Mouse (Mus musculus) neural tube, embryonic 11.5 days (tissue): ENCODE measurements around the gene Nop2. TPM values are rescaled to one million over a fixed set of nuclear protein-coding genes. Genes with fewer than 3 reads are reported as not detected.

Experiments
- ATAC-seq: fragments of 200-750 bp; cut with Nextera tagmentation; 2 replicates; pipeline ENCODE4 v1.8.0; 2017; ENCODE audit warnings: moderate number of reproducible peaks, mild to moderate bottlenecking, moderate TSS enrichment, moderate library complexity; ENCODE audit not compliant: insufficient read depth, low FRiP score, low TSS enrichment
- DNase-seq: peaks from one replicate; pipeline ENCODE4 v3.0.0-alpha.2; 2015; ENCODE audit warnings: low spot score
- H3K27ac ChIP-seq: fragments of 300-500 bp; sonication (generic); 2 replicates; pipeline ENCODE4 v1.5.1; 2014; ENCODE audit warnings: low read depth, mild to moderate bottlenecking, low read length
- H3K27me3 ChIP-seq: fragments of 300-500 bp; sonication (generic); 2 replicates; pipeline ENCODE4 v1.6.1; 2014; ENCODE audit warnings: mild to moderate bottlenecking, low read length, mixed read lengths; ENCODE audit not compliant: control insufficient read depth, insufficient read depth
- H3K36me3 ChIP-seq: fragments of 300-500 bp; sonication (generic); 2 replicates; pipeline ENCODE4 v1.6.1; 2014; ENCODE audit warnings: mild to moderate bottlenecking, low read length, moderate library complexity, mixed read lengths; ENCODE audit not compliant: control insufficient read depth, insufficient read depth
- H3K4me1 ChIP-seq: fragments of 300-500 bp; sonication (generic); 2 replicates; pipeline ENCODE4 v1.6.1; 2014; ENCODE audit warnings: low read length, mixed read lengths; ENCODE audit not compliant: control insufficient read depth, insufficient read depth
- H3K4me2 ChIP-seq: fragments of 300-500 bp; sonication (generic); 2 replicates; pipeline ENCODE4 v1.6.1; 2014; ENCODE audit warnings: low read depth, mild to moderate bottlenecking, moderate library complexity
- H3K4me3 ChIP-seq: fragments of 300-500 bp; sonication (generic); 2 replicates; pipeline ENCODE4 v1.5.1; 2014; ENCODE audit warnings: low read depth, low read length
- H3K9ac ChIP-seq: fragments of 300-500 bp; sonication (generic); 2 replicates; pipeline ENCODE4 v1.6.1; 2014; ENCODE audit warnings: mild to moderate bottlenecking, low read length
- H3K9me3 ChIP-seq: fragments of 300-500 bp; sonication (generic); 2 replicates; pipeline ENCODE4 v1.6.1; 2016; ENCODE audit warnings: low read length; ENCODE audit not compliant: control insufficient read depth
- WGBS: fragments of 180-500 bp; shearing (Covaris S2); extraction: QIAGEN DNeasy Blood & Tissue Kit; methylation state at CpG from one replicate; pipeline ENCODE4 v1.1.7; 2014; 5-methylcytosine and 5-hydroxymethylcytosine counted together
- polyA plus RNA-seq: library from polyadenylated mRNA; unstranded; fragments of >200 nt; fragmentation: Nextera tagmentation; extraction: Ambion mirVana; gene quantifications from 2 replicates; pipeline ENCODE4 v1.2.1, GENCODE M21; 2014

Nop2 gene
- 62.7 and 63.4 TPM in 2 replicates for polyA plus RNA-seq

DNA sequence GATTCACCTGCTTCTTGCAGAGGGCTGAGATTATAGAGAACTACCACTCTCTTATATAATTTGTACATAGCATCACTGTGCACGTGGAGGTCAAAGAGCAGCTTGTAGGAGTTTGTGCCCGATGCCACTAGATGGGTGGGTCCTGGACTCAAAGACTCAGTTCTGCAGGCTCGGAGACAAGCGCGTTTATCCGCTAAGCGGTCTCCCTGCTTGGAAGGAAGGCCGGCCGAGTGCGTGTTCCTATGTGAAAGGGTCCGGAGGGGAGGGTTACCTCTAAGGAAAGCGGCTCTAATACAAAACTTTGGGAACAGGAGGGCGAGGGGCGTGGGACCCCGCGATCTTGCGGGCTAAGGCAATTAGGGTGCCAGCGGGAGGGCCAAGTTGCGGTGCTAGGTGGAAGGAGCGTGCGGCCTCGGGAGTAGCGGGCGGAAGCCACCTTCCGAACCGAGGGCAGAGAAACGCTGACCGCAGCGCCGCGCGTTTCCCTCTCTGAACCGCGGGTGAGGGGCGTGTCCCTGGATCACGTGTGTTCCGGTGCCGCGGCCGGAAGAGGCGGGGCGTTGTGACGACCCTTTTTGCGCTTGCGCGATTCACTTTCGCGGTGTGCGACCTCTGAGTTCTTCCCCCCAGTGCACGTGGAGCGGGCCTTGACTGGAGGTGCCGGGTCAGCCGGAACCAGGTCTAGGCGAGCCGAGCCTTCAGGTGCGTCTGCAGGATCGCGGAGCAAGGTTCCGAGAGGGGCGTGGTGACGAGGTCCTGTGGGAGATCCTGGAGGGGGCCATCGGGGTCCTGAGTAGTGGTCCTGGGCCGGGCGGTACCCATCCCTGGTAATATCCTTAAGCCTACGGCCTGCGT, at the start of gene Nop2:
TSS of gene Nop2 (plus strand) at position 608 of the 855 bp plus-strand sequence.
- Histone ChIP-seq H3K4me1 (peaks cover 7% of the 10 kb centered on the region), H3K9me3 (no peaks in the 10 kb centered on the region), H3K4me2 (peak within 1 kb of the TSS; percentile 84), H3K27me3 (no peaks in the 10 kb centered on the region), H3K4me3 (peak within 1 kb of the TSS; percentile 90), H3K27ac (peak within 1 kb of the TSS; percentile 58), H3K36me3 (peaks cover 22% of the 10 kb centered on the region), H3K9ac (peak within 1 kb of the TSS; percentile 80)
- ATAC-seq (peak; percentile 94), DNase-seq (peak; percentile 96)
- WGBS, result under 1% methylated on average over 66 of the region's 66 CpGs

- Histone ChIP-seq H3K4me2 (no peak overlapping the region), H3K36me3 (no peaks in the 10 kb centered on the region), H3K4me1 (peaks cover 3% of the 10 kb centered on the region; the same call in 1 of the 2 replicates), H3K27me3 (no peaks in the 10 kb centered on the region), H3K27ac (no peak overlapping the region), H3K4me3 (no peak overlapping the region), H3K9me3 (no peaks in the 10 kb centered on the region), H3K9ac (no peak overlapping the region)
- ATAC-seq, result no peak
- DNase-seq, result no peak
- 88% methylated on average over 7 of the region's 7 CpGs for WGBS
Observed at GRCm38 (mm10) chr6:125082801-125083386, 48.8 kb upstream of the Nop2 start.

DNA sequence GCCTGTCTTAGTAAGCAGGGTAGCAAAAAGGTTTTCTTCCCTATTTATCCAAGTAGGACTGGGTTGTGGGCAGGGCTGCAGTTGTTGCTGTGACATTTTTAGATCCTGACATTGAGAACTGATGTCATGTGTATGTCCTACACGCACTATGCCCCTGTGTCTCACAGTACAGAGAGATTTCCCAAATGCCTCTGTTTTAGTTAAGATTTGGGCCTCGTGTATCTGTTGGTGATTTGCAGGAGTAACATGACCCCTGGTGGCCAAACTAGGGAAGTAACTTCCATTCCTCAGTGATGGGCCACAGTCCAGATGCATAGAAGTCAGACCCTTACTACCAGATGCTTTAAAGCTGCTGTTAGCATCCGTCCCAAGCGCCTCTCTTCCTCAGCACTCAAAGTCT, 47.3 kb upstream of the Nop2 start:
- 7% methylated on average over 4 of the region's 4 CpGs for WGBS
- no peaks in the 10 kb centered on the region for H3K27me3 ChIP-seq
- H3K9me3 ChIP-seq, result no peaks in the 10 kb centered on the region
- H3K4me2 ChIP-seq, result no peak overlapping the region
- H3K36me3 ChIP-seq, result no peaks in the 10 kb centered on the region
- H3K9ac ChIP-seq, result no peak overlapping the region
- peak; percentile 63 for DNase-seq
- no peak overlapping the region for H3K4me3 ChIP-seq
- peaks cover 6% of the 10 kb centered on the region for H3K4me1 ChIP-seq
- ATAC-seq, result no peak
- H3K27ac ChIP-seq, result no peak overlapping the region

- Histone ChIP-seq H3K4me3 (no peak overlapping the region), H3K9ac (no peak overlapping the region), H3K9me3 (no peaks in the 10 kb centered on the region), H3K36me3 (no peaks in the 10 kb centered on the region), H3K4me2 (no peak overlapping the region), H3K27me3 (no peaks in the 10 kb centered on the region), H3K27ac (peak overlapping the region; percentile 95), H3K4me1 (peaks cover 21% of the 10 kb centered on the region)
- WGBS, result 92% methylated on average over 3 of the region's 3 CpGs
- ATAC-seq (no peak), DNase-seq (no peak)
Observed at GRCm38 (mm10) chr6:125087937-125088336, 43.8 kb upstream of the Nop2 start.

GRCm38 (mm10) chr6:125088561-125089321, 43.0 kb upstream of the Nop2 start:
- no peaks in the 10 kb centered on the region for H3K27me3 ChIP-seq
- H3K4me3 ChIP-seq, result peak overlapping the region; percentile 6; the same call in 1 of the 2 replicates
- ATAC-seq, result peak; percentile 76
- peak overlapping the region; percentile 40; the same call in 1 of the 2 replicates for H3K9ac ChIP-seq
- under 1% methylated on average over 18 of the region's 20 CpGs for WGBS
- peaks cover 21% of the 10 kb centered on the region for H3K4me1 ChIP-seq
- peak; percentile 84 for DNase-seq
- peak overlapping the region; percentile 47 for H3K4me2 ChIP-seq
- no peaks in the 10 kb centered on the region for H3K36me3 ChIP-seq
- peak overlapping the region; percentile 95 for H3K27ac ChIP-seq
- H3K9me3 ChIP-seq, result no peaks in the 10 kb centered on the region

DNA sequence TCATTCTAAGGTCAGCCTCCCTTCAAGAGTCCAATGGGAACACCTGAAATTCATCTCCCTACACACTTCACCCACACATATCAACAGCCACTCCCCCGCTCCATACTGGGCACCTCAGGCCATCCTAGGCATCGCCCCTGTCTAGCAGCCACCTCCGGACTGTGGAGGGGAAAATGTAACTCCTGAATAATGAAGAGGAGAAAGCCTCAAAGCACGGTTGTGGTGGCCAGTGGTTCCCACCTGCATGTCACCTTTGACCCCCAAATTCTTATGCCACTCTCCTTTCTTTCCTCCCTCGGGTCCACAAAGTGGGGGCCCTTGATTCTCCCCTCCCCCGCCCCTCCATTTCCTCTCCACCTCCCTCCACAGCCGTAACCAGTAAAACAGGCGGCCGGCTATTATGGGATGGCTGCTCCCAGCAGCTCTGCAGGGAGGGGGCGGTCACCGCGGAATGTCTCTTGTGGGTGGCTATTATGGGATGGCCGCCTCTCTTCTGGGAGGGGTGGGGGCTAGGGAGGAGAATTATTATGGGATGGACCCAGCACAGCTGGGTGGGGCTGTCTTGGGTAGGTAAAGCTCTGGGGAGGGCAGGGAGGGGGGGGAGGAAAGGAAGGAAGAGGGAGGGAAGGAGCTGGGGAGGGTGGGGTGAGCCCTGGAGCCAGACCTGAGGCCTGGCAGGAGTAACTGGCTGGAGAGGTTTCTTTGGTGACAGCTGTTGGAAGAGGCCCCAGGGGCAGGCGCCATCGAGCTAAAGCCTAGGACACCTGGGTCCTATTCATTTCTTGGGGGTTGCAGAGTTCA, 42.0 kb upstream of the Nop2 start:
- no peaks in the 10 kb centered on the region for H3K9me3 ChIP-seq
- 2% methylated on average over 15 of the region's 15 CpGs for WGBS
- peak overlapping the region; percentile 20 for H3K4me3 ChIP-seq
- no peaks in the 10 kb centered on the region for H3K27me3 ChIP-seq
- H3K4me1 ChIP-seq, result peaks cover 18% of the 10 kb centered on the region
- peak overlapping the region; percentile 54 for H3K9ac ChIP-seq
- H3K27ac ChIP-seq, result peak overlapping the region; percentile 95
- peak; percentile 70 for ATAC-seq
- H3K4me2 ChIP-seq, result peak overlapping the region; percentile 47
- peak; percentile 74 for DNase-seq
- no peaks in the 10 kb centered on the region for H3K36me3 ChIP-seq

DNA sequence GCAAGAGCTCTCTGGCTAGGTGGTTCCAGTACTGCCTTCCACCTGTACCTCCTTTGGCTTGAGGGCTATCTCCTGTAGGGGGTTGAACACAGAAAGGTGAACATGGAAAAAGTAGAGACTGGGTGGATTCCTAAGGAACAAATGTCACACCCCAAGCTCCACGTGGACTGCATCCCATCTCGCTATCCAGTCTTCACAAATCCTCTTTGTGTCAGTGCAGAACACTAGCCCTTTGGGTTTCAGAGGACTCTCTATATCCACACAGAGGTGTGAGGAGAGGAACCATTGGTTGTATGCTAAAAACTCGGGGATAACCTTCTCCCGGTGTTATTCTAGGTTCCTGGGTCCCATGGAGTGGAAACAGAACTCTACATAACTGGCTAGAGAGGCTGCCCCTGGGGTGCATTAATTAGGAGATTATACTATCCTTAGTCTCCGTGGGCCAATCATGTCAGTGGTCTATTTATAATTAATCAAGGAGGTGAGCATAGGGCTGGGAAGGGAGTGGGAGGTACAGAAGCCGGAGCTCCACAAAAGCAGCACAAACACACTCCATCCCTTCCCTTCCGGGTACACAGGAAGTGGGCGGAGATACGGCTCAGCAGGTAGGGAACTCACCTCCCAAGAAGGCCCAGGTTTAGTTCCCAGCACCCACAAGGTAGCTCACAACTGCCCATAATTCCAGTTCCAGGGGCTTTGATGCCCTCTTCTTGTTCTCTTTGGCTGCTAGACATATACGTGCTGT, 41.2 kb upstream of the Nop2 start:
- Histone ChIP-seq H3K27me3 (no peaks in the 10 kb centered on the region), H3K9ac (peak overlapping the region; percentile 54)
- no peak for DNase-seq

More for the DNA sequence above, 41.2 kb upstream of the Nop2 start:
- 55% methylated on average over 10 of the region's 10 CpGs for WGBS
- H3K36me3 ChIP-seq, result no peaks in the 10 kb centered on the region
- H3K4me2 ChIP-seq, result peak overlapping the region; percentile 47
- peak overlapping the region; percentile 20; the same call in 1 of the 2 replicates for H3K4me3 ChIP-seq
- H3K27ac ChIP-seq, result peak overlapping the region; percentile 95
- peaks cover 18% of the 10 kb centered on the region for H3K4me1 ChIP-seq
- no peaks in the 10 kb centered on the region for H3K9me3 ChIP-seq
- ATAC-seq, result no peak; the same call in 1 of the 2 replicates
